Mouse (Mus musculus): Measurements from ENCODE around the gene Nckap1. TPM values are rescaled to one million over a fixed set of nuclear protein-coding genes. Genes with fewer than 3 reads are reported as not detected.

Gene Nckap1
- polyA plus RNA-seq, 1 experiment from 2014 or later = 95.0 TPM

DNA sequence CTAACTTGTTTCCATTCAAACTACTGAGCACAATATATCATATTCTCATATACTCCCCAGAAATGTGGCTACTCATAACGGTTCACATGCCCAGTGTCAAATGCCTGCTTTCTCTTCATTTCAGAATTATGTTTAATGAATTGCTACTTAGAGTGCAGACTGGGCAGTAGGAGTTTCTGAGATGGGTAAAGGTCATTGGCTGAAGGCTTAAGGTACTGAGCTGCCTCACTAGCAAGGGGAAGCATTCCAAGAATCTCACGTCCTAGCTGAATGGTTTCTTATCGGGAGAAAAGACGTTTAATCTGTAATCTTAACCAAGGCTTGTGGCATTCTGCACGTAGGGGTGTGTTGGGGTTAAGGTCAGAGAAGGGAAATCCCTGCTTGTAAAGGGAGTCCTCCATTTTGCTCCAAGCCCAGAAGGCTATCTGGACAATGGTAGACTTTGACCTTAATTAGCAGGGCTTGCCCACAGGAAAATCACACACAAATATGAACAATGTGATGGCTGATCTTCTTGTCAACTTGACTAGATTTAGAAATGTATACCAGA, 106.9 kb downstream of the Nckap1 start:
- Histone ChIP-seq H3K36me3 (ENCODE audit: control insufficient read depth, insufficient read depth, low read length) (no peaks in the 10 kb centered on the region), H3K4me1 (ENCODE audit: control insufficient read depth, insufficient read depth, low read length) (no peaks in the 10 kb centered on the region), H3K27me3 (ENCODE audit: control insufficient read depth, insufficient read depth, low read length) (no peaks in the 10 kb centered on the region), H3K4me2 (ENCODE audit: low read depth, low read length) (no peak overlapping the region), H3K9ac (replicated peaks; ENCODE audit: low read depth, low read length) (no peak overlapping the region), H3K9me3 (ENCODE audit: control insufficient read depth, low read length) (no peaks in the 10 kb centered on the region), H3K27ac (ENCODE audit: low read depth, low read length) (no peak overlapping the region), H3K4me3 (ENCODE audit: low read depth, low read length) (no peak overlapping the region)
- ATAC-seq (ENCODE audit: low read depth) = no peak
- 92% methylated on average over 5 of the region's 5 CpGs for WGBS

DNA sequence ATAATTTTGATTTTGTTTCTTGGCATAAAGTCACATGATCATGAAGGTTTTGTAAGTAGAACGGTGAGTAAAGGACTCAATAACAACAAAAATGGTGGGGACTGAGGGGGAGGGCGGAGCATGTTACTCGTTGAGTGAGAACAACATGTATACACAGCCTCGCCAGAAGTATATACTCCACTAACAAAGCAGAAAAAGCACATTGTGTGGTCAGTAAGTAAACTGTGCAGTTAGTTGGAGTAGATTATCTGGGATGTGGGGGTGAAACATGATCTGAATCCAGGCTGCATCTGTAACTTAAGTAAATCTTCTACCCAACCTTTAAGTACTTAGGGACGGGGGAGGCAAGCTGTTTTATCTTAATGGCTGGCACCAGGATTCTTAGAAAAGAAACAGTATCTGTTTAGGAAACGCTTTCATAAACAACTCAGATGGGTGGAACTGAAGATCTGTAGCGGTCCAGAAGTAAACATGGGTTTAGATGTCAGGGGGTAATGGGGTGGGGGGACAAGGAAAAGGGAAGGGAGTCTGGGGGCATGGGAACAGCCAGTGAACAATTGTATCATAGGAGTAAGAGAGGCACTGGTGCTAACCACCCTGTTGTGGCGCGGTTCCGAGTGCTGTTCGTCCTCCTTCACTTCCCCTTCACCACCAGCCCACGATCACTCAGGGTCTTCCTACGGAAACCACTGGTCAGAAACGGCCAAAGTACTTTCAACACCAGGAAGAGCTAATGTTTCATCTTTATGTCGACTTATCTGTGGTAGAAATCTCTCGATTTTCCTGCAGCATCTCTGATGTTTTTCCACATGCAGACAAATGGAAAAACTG, 115.0 kb downstream of the Nckap1 start:
- Histone ChIP-seq H3K4me2 (ENCODE audit: low read depth, low read length) (no peak overlapping the region), H3K27ac (ENCODE audit: low read depth, low read length) (no peak overlapping the region), H3K4me3 (ENCODE audit: low read depth, low read length) (no peak overlapping the region), H3K9ac (replicated peaks; ENCODE audit: low read depth, low read length) (no peak overlapping the region), H3K9me3 (ENCODE audit: control insufficient read depth, low read length) (no peaks in the 10 kb centered on the region), H3K36me3 (ENCODE audit: control insufficient read depth, insufficient read depth, low read length) (no peaks in the 10 kb centered on the region), H3K4me1 (ENCODE audit: control insufficient read depth, insufficient read depth, low read length) (no peaks in the 10 kb centered on the region), H3K27me3 (ENCODE audit: control insufficient read depth, insufficient read depth, low read length) (no peaks in the 10 kb centered on the region)
- ATAC-seq (ENCODE audit: low read depth) = no peak
- WGBS = 87% methylated on average over 16 of the region's 16 CpGs

DNA sequence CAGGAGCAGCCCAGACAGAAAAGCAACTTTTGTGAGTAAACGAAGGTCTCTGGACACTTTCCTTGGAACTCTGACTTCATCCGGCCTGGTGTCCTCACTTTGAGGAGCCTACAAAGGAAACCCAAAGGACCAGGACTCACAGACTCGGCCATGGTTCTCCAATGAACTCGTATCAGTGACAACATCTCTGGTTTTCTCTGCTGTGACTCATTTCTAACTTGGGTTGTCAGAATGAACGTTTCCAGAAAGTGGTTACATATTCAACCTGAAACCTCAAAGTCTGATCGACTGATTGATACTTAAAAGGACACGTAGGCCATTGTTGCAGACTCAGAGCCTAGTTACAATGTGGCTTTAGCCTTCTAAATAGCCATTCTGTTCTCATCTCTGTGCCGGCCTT, 119.4 kb downstream of the Nckap1 start:
- ATAC-seq (ENCODE audit: low read depth) = no peak
- no peak overlapping the region for H3K27ac ChIP-seq (ENCODE audit: low read depth, low read length)
- 80% methylated on average over 8 of the region's 8 CpGs for WGBS
- no peaks in the 10 kb centered on the region for H3K36me3 ChIP-seq (ENCODE audit: control insufficient read depth, insufficient read depth, low read length)
- no peaks in the 10 kb centered on the region for H3K4me1 ChIP-seq (ENCODE audit: control insufficient read depth, insufficient read depth, low read length)
- no peak overlapping the region for H3K4me2 ChIP-seq (ENCODE audit: low read depth, low read length)
- H3K4me3 ChIP-seq (ENCODE audit: low read depth, low read length) = no peak overlapping the region
- no peak overlapping the region for H3K9ac ChIP-seq (replicated peaks; ENCODE audit: low read depth, low read length)
- H3K9me3 ChIP-seq (ENCODE audit: control insufficient read depth, low read length) = no peaks in the 10 kb centered on the region
- no peaks in the 10 kb centered on the region for H3K27me3 ChIP-seq (ENCODE audit: control insufficient read depth, insufficient read depth, low read length)

MicroRNA genes within 50 kb of the gene (microRNA counts, 519-probe panel; counts per million panel counts)
- not detected for microRNA mmu-miR-684

Small RNA genes within 50 kb of the gene (microRNA-seq; reads per million reads assigned to microRNA genes)
- not detected for gene Mir684-1

Other genes starting within 250 kb of the Nckap1 start
- 33.9 and 41.7 TPM in 2 replicates for gene Frzb, start 133.8 kb downstream of the Nckap1 start, polyA plus RNA-seq (2014; fragmentation: Nextera tagmentation; extraction: Ambion mirVana)
- 20.6 and 22.4 TPM in 2 replicates for gene Dusp19, start 35.7 kb upstream of the Nckap1 start, polyA plus RNA-seq (2014; fragmentation: Nextera tagmentation; extraction: Ambion mirVana)
- 57.1 and 58.7 TPM in 2 replicates for gene Nup35, start 35.9 kb upstream of the Nckap1 start, polyA plus RNA-seq (2014; fragmentation: Nextera tagmentation; extraction: Ambion mirVana)